Mouse (Mus musculus) CH12.LX (cell line): ENCODE data around the gene Atp6v1g2. TPM values are rescaled to one million over a fixed set of nuclear protein-coding genes. Genes with fewer than 3 reads are reported as not detected.

Experiments
- DNase-seq: peaks from one replicate; pipeline ENCODE4 v3.0.0-alpha.2; 2013; ENCODE audit errors: extremely low read depth
- H3K27ac ChIP-seq: 2 replicates; pipeline ENCODE4 v1.5.1; 2012; ENCODE audit warnings: low read depth, mild to moderate bottlenecking, control low read depth, moderate library complexity; ENCODE audit not compliant: insufficient read depth
- H3K27me3 ChIP-seq: replicated peaks from 2 replicates; pipeline ENCODE3; 2012; ENCODE audit warnings: inconsistent platforms
- H3K36me3 ChIP-seq, 2 experiments: replicated peaks in 1 of 2; 2 replicates each; pipeline versions ENCODE3 to v1.6.1; 2012; ENCODE audit warnings: inconsistent platforms in 1 of 2, low read length in 1 of 2, mild to moderate bottlenecking in 1 of 2, mixed read lengths in 1 of 2, moderate library complexity in 1 of 2; ENCODE audit not compliant: control insufficient read depth in 1 of 2, insufficient read depth in 1 of 2
- H3K4me1 ChIP-seq, 2 experiments: 2 replicates each; pipeline ENCODE4 v1.6.1; 2012; ENCODE audit warnings: inconsistent platforms in 1 of 2, moderate library complexity in 1 of 2; ENCODE audit not compliant: insufficient read depth in 2 of 2, control insufficient read depth in 1 of 2
- H3K4me2 ChIP-seq: 2 replicates; pipeline ENCODE4 v1.6.1; 2012; ENCODE audit warnings: low read depth, mild to moderate bottlenecking, control low read depth; ENCODE audit not compliant: poor library complexity, insufficient read depth, severe bottlenecking
- H3K4me3 ChIP-seq, 3 experiments: fragments of 150-350 bp in 1 of 3; sonication (generic) in 1 of 3; replicated peaks in 1 of 3; 2 replicates each; pipeline versions ENCODE3 to v1.5.1; 2011 to 2012; ENCODE audit warnings: low read depth in 2 of 3, low read length in 2 of 3, mild to moderate bottlenecking in 2 of 3, moderate library complexity in 2 of 3, control low read depth in 1 of 3, improper control_type of control experiment in 1 of 3, inconsistent platforms in 1 of 3, mixed read lengths in 1 of 3; ENCODE audit not compliant: poor library complexity in 1 of 3
- H3K79me2 ChIP-seq: replicated peaks from 2 replicates; pipeline ENCODE4 v1.6.1; 2012; ENCODE audit warnings: mild to moderate bottlenecking, moderate library complexity; ENCODE audit not compliant: control insufficient read depth, poor library complexity, insufficient read depth, severe bottlenecking; ENCODE audit errors: extremely low read depth
- H3K9ac ChIP-seq: 2 replicates; pipeline ENCODE4 v1.6.1; 2012; ENCODE audit warnings: low read depth, mild to moderate bottlenecking, control low read depth, moderate library complexity; ENCODE audit not compliant: insufficient read depth
- H3K9me3 ChIP-seq: replicated peaks from 2 replicates; pipeline ENCODE3; 2012; ENCODE audit warnings: low read length, inconsistent platforms, mixed read lengths
- BHLHE40 ChIP-seq: IDR thresholded peaks from 2 replicates; pipeline ENCODE4 v1.6.1; 2011; ENCODE audit warnings: mild to moderate bottlenecking, low read depth, low read length, improper control_type of control experiment
- CTCF ChIP-seq, 2 experiments: IDR thresholded peaks in 1 of 2; conservative IDR thresholded peaks in 1 of 2; 2 replicates each; pipeline ENCODE4 v1.5.1; 2011 to 2012; ENCODE audit warnings: low read depth in 2 of 2, low read length in 2 of 2, improper control_type of control experiment in 1 of 2, inconsistent platforms in 1 of 2, mild to moderate bottlenecking in 1 of 2, moderate library complexity in 1 of 2
- E2F4 ChIP-seq: IDR thresholded peaks from 2 replicates; pipeline ENCODE4 v1.6.1; 2011; ENCODE audit warnings: low read depth, low read length, improper control_type of control experiment; ENCODE audit not compliant: insufficient replicate concordance
- ELF1 ChIP-seq: IDR thresholded peaks from 2 replicates; pipeline ENCODE4 v1.6.1; 2014; ENCODE audit warnings: low read depth, mild to moderate bottlenecking, inconsistent platforms, low read length, improper control_type of control experiment
- ETS1 ChIP-seq: conservative IDR thresholded peaks from 2 replicates; pipeline ENCODE4 v1.6.1; 2012; ENCODE audit warnings: low read depth, mild to moderate bottlenecking, inconsistent platforms, low read length, improper control_type of control experiment, moderate library complexity
- HCFC1 ChIP-seq: IDR thresholded peaks from 2 replicates; pipeline ENCODE4 v1.6.1; 2012; ENCODE audit warnings: low read depth, mild to moderate bottlenecking, inconsistent platforms, low read length, improper control_type of control experiment
- JUN ChIP-seq: IDR thresholded peaks from 2 replicates; pipeline ENCODE4 v1.6.1; 2011; ENCODE audit warnings: low read depth, mild to moderate bottlenecking, low read length, improper control_type of control experiment, moderate library complexity; ENCODE audit not compliant: insufficient read depth
- KAT2A ChIP-seq: IDR thresholded peaks from 2 replicates; pipeline ENCODE4 v1.6.1; 2012; ENCODE audit warnings: low read length, improper control_type of control experiment, inconsistent platforms; ENCODE audit not compliant: insufficient replicate concordance
- MAFK ChIP-seq: IDR thresholded peaks from 2 replicates; pipeline ENCODE4 v1.6.1; 2011; ENCODE audit warnings: low read length, improper control_type of control experiment; ENCODE audit not compliant: insufficient replicate concordance
- MAZ ChIP-seq: IDR thresholded peaks from 2 replicates; pipeline ENCODE4 v1.6.1; 2012; ENCODE audit warnings: low read depth, mild to moderate bottlenecking, inconsistent platforms, low read length, improper control_type of control experiment, moderate library complexity
- MEF2A ChIP-seq: IDR thresholded peaks from 2 replicates; pipeline ENCODE4 v1.6.1; 2014; ENCODE audit warnings: low read depth, mild to moderate bottlenecking, inconsistent platforms, low read length, improper control_type of control experiment, borderline replicate concordance
- MYC ChIP-seq: IDR thresholded peaks from 2 replicates; pipeline ENCODE4 v1.6.1; 2011; ENCODE audit warnings: low read depth, mild to moderate bottlenecking, improper control_type of control experiment, low read length
- NRF1 ChIP-seq: IDR thresholded peaks from 2 replicates; pipeline ENCODE4 v1.6.1; 2014; ENCODE audit warnings: low read depth, mild to moderate bottlenecking, inconsistent platforms, low read length, improper control_type of control experiment, moderate library complexity
- POLR2A ChIP-seq: IDR thresholded peaks from 2 replicates; pipeline ENCODE4 v1.6.1; 2011; ENCODE audit warnings: low read depth, mild to moderate bottlenecking, improper control_type of control experiment, low read length
- POLR2AphosphoS2 ChIP-seq: IDR thresholded peaks from 2 replicates; pipeline ENCODE4 v1.6.1; 2011; ENCODE audit warnings: low read depth, low read length, improper control_type of control experiment
- SIN3A ChIP-seq: IDR thresholded peaks from 2 replicates; pipeline ENCODE4 v1.6.1; 2012; ENCODE audit warnings: low read length, improper control_type of control experiment, inconsistent platforms
- SMC3 ChIP-seq: IDR thresholded peaks from 2 replicates; pipeline ENCODE4 v1.6.1; 2011; ENCODE audit warnings: low read depth, low read length, improper control_type of control experiment
- TBP ChIP-seq: conservative IDR thresholded peaks from 2 replicates; pipeline ENCODE4 v1.6.1; 2011; ENCODE audit warnings: low read depth, low read length, improper control_type of control experiment
- TCF12 ChIP-seq: IDR thresholded peaks from 2 replicates; pipeline ENCODE4 v1.6.1; 2014; ENCODE audit warnings: low read depth, mild to moderate bottlenecking, inconsistent platforms, low read length, improper control_type of control experiment
- USF2 ChIP-seq: conservative IDR thresholded peaks from 2 replicates; pipeline ENCODE4 v1.6.1; 2011; ENCODE audit warnings: low read depth, low read length, improper control_type of control experiment
- ZKSCAN1 ChIP-seq: IDR thresholded peaks from 2 replicates; pipeline ENCODE4 v1.6.1; 2012; ENCODE audit warnings: low read depth, inconsistent platforms, low read length, improper control_type of control experiment, borderline replicate concordance
- ZMIZ1 ChIP-seq: IDR thresholded peaks from 2 replicates; pipeline ENCODE4 v1.6.1; 2012; ENCODE audit warnings: low read depth, mild to moderate bottlenecking, inconsistent platforms, low read length, improper control_type of control experiment
- ZNF384 ChIP-seq: IDR thresholded peaks from 2 replicates; pipeline ENCODE4 v1.6.1; 2012; ENCODE audit warnings: low read depth, low read length, improper control_type of control experiment, inconsistent platforms
- dilution Hi-C: fragments of 300-500 bp; cut with MboI; formaldehyde crosslinking; loops from 2 replicates; pipeline ENCODE4 v1.14.3; 2020; ENCODE audit warnings: low sequenced_read_pairs; ENCODE audit not compliant: extremely low pct_unique_long_range_greater_than_20kb, extremely low pct_ligation_motif_present
- in situ Hi-C: fragments of 300-500 bp; cut with MboI; formaldehyde crosslinking; loops from 3 replicates; pipeline ENCODE4 v1.14.3; 2019; ENCODE audit warnings: low sequenced_read_pairs, low pct_ligation_motif_present, low pct_unique_long_range_greater_than_20kb, mixed read lengths
- polyA plus RNA-seq: library from polyadenylated mRNA; unstranded; fragments of >175 nt; gene quantifications from 2 replicates; pipeline ENCODE4 v1.2.1, GENCODE M21; 2012; ENCODE audit warnings: low read depth; ENCODE audit not compliant: insufficient read length
- total RNA-seq, 2 experiments: library from RNA; depleted of rRNA; stranded (reverse); fragments of 300-350 nt in 1 of 2; fragments of >200 nt in 1 of 2; gene quantifications; 2 replicates each; pipeline ENCODE4 v1.2.3; 2012 to 2014

Gene Atp6v1g2
- total and polyA plus RNA-seq, 3 experiments, result 0.23 to 1.4 (median 0.76) TPM

DNA sequence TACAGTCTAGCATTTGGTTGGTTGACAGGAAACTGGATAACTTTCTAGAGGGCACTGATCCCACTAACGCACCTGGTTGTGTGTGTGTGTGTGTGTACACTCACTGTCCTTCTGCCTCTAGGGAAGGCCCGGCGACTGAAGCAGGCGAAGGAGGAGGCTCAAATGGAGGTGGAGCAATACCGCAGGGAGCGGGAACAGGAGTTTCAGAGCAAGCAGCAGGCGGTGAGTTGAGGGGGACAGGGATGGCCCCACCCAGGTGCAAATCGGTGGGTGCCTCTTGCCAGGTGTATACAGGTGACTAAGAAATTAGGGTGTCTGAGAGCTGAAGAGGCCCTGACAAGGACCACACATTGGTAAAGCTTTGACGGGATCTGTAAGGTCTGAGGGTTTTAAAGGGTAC is 3.5 kb downstream of the Atp6v1g2 start:
- TF ChIP-seq JUN, result no peak
- TF ChIP-seq E2F4, result no peak
- no peak for TF ChIP-seq TBP
- no peak for TF ChIP-seq ETS1
- TF ChIP-seq POLR2AphosphoS2, result no peak
- no peak for TF ChIP-seq MYC
- no peak for TF ChIP-seq HCFC1
- TF ChIP-seq ZMIZ1, result no peak
- H3K4me2 ChIP-seq, result no peak overlapping the region
- peaks cover 5 to 42% of the 10 kb centered on the region in 2 experiments for H3K4me1 ChIP-seq
- no peaks in the 10 kb centered on the region for H3K9me3 ChIP-seq
- dilution Hi-C loops (no loop called here), in situ Hi-C loops (loop anchor here (10.0 kb wide), 1 partner anchor 222 kb away; the partner anchor contains the start of gene Vwa7)
- no peak overlapping the region for H3K27ac ChIP-seq
- H3K36me3 ChIP-seq, result peaks cover 0 to 25% of the 10 kb centered on the region in 2 experiments
- H3K79me2 ChIP-seq, result peaks cover 21% of the 10 kb centered on the region
- H3K4me3 ChIP-seq, result no peak overlapping the region
- DNase-seq, result no peak
- H3K9ac ChIP-seq, result no peak overlapping the region
- no peaks in the 10 kb centered on the region for H3K27me3 ChIP-seq

GRCm38 (mm10) chr17:35237504-35237903 is 4.0 kb downstream of the Atp6v1g2 start:
- DNase-seq, result no peak

More at GRCm38 (mm10) chr17:35237504-35237903, 4.0 kb downstream of the Atp6v1g2 start:
- peaks cover 0 to 23% of the 10 kb centered on the region in 2 experiments for H3K36me3 ChIP-seq
- H3K9me3 ChIP-seq, result no peaks in the 10 kb centered on the region
- H3K4me1 ChIP-seq, result peaks cover 3 to 38% of the 10 kb centered on the region in 2 experiments
- H3K79me2 ChIP-seq, result peaks cover 26% of the 10 kb centered on the region
- no peak overlapping the region for H3K4me2 ChIP-seq
- TF ChIP-seq MEF2A, result no peak
- TF ChIP-seq SMC3, result no peak
- no peak for TF ChIP-seq POLR2A
- no peak for TF ChIP-seq E2F4
- TF ChIP-seq ZNF384, result no peak
- no peak for TF ChIP-seq MAZ
- no peak for TF ChIP-seq TCF12
- no peak for TF ChIP-seq CTCF (conservative IDR thresholded peaks at IDR 0.05 in 1 of 2, IDR thresholded peaks at IDR 0.05 in 1 of 2; ENCODE audit: low read depth in 2 of 2, low read length in 2 of 2)
- TF ChIP-seq BHLHE40, result no peak
- no peak for TF ChIP-seq NRF1
- no peak for TF ChIP-seq SIN3A
- no peak for TF ChIP-seq KAT2A
- TF ChIP-seq JUN, result no peak
- no peak for TF ChIP-seq ZKSCAN1
- no peak for TF ChIP-seq ETS1
- no peak for TF ChIP-seq MAFK
- no peak for TF ChIP-seq USF2
- no peak for TF ChIP-seq ELF1
- no peak for TF ChIP-seq TBP
- no peak overlapping the region for H3K27ac ChIP-seq
- H3K9ac ChIP-seq, result no peak overlapping the region
- dilution Hi-C loops, result no loop called here
- no peaks in the 10 kb centered on the region for H3K27me3 ChIP-seq
- H3K4me3 ChIP-seq, result no peak overlapping the region
- in situ Hi-C loops, result loop anchor here (10.0 kb wide), 1 partner anchor 223 kb away; the partner anchor contains the start of gene Vwa7
